Mouse (Mus musculus) myocyte (in vitro differentiated cells): ENCODE data around the gene Zdhhc18. TPM values are rescaled to one million over a fixed set of nuclear protein-coding genes. Genes with fewer than 3 reads are reported as not detected.

Experiments used
- H3K27me3 ChIP-seq: one replicate; pipeline ENCODE4 v1.6.1; 2011; ENCODE audit not compliant: control insufficient read depth, insufficient read depth, insufficient read length
- H3K36me3 ChIP-seq: one replicate; pipeline ENCODE4 v1.6.1; 2011; ENCODE audit not compliant: control insufficient read depth, insufficient read depth
- H3K4me2 ChIP-seq: one replicate; pipeline ENCODE4 v1.6.1; 2011; ENCODE audit warnings: low read depth, control low read depth
- H3K4me3 ChIP-seq: one replicate; pipeline ENCODE4 v1.5.1; 2011; ENCODE audit warnings: mild to moderate bottlenecking, control low read depth, moderate library complexity
- H3K79me2 ChIP-seq: one replicate; pipeline ENCODE4 v1.6.1; 2011; ENCODE audit not compliant: control insufficient read depth, insufficient read depth
- H3ac ChIP-seq: one replicate; pipeline ENCODE4 v1.6.1; 2011; ENCODE audit not compliant: control insufficient read depth, insufficient read length
- CEBPB ChIP-seq: IDR thresholded peaks from 2 replicates; pipeline ENCODE4 v1.6.1; 2011; ENCODE audit warnings: mild to moderate bottlenecking, moderate library complexity; ENCODE audit not compliant: poor library complexity, insufficient read depth, severe bottlenecking
- E2F4 ChIP-seq: IDR thresholded peaks from one replicate; pipeline ENCODE4 v1.6.1; 2011; ENCODE audit warnings: mild to moderate bottlenecking, control low read depth, moderate library complexity; ENCODE audit not compliant: insufficient read depth
- MAX ChIP-seq: IDR thresholded peaks from one replicate; pipeline ENCODE4 v1.6.1; 2011; ENCODE audit warnings: low read depth, mild to moderate bottlenecking, control low read depth
- MYOD1 ChIP-seq, 3 experiments: IDR thresholded peaks; one replicate each; pipeline ENCODE4 v1.6.1; 2011; ENCODE audit warnings: control low read depth in 2 of 3, low read depth in 2 of 3, mild to moderate bottlenecking in 2 of 3, moderate library complexity in 1 of 3; ENCODE audit not compliant: insufficient read length in 2 of 3, control insufficient read depth in 1 of 3
- MYOG ChIP-seq, 3 experiments: IDR thresholded peaks; one replicate each; pipeline ENCODE4 v1.6.1; 2011; ENCODE audit warnings: control low read depth in 2 of 3, low read depth in 2 of 3, mild to moderate bottlenecking in 2 of 3; ENCODE audit not compliant: insufficient read length in 2 of 3, control insufficient read depth in 1 of 3, insufficient read depth in 1 of 3
- POLR2A ChIP-seq: IDR thresholded peaks from one replicate; pipeline ENCODE4 v1.6.1; 2011; ENCODE audit warnings: low read depth, mild to moderate bottlenecking, control low read depth, moderate library complexity; ENCODE audit not compliant: insufficient read length
- POLR2AphosphoS2 ChIP-seq: IDR thresholded peaks from one replicate; pipeline ENCODE4 v1.6.1; 2011; ENCODE audit warnings: low read depth, control low read depth; ENCODE audit not compliant: insufficient read length
- REST ChIP-seq: IDR thresholded peaks from one replicate; pipeline ENCODE4 v1.6.1; 2011; ENCODE audit warnings: mild to moderate bottlenecking, control low read depth, moderate library complexity; ENCODE audit not compliant: insufficient read depth, insufficient read length
- SRF ChIP-seq: IDR thresholded peaks from one replicate; pipeline ENCODE4 v1.6.1; 2011; ENCODE audit warnings: low read depth; ENCODE audit not compliant: control insufficient read depth, insufficient read length
- TCF12 ChIP-seq: IDR thresholded peaks from one replicate; pipeline ENCODE4 v1.6.1; 2011; ENCODE audit warnings: mild to moderate bottlenecking, control low read depth; ENCODE audit not compliant: poor library complexity, insufficient read depth, severe bottlenecking
- TCF3 ChIP-seq: IDR thresholded peaks from one replicate; pipeline ENCODE4 v1.6.1; 2011; ENCODE audit warnings: low read depth, control low read depth; ENCODE audit not compliant: insufficient read length
- USF1 ChIP-seq: IDR thresholded peaks from one replicate; pipeline ENCODE4 v1.6.1; 2011; ENCODE audit warnings: low read depth, mild to moderate bottlenecking, control low read depth, moderate library complexity
- polyA plus RNA-seq: library from polyadenylated mRNA; unstranded; fragments of >200 nt; fragmentation: generic; extraction: Trizol; gene quantifications from one replicate; pipeline ENCODE4 v1.2.1, GENCODE M21; 2012; ENCODE audit warnings: missing spikeins

The Zdhhc18 gene
- polyA plus RNA-seq, 1 experiment, result 14.3 TPM

DNA sequence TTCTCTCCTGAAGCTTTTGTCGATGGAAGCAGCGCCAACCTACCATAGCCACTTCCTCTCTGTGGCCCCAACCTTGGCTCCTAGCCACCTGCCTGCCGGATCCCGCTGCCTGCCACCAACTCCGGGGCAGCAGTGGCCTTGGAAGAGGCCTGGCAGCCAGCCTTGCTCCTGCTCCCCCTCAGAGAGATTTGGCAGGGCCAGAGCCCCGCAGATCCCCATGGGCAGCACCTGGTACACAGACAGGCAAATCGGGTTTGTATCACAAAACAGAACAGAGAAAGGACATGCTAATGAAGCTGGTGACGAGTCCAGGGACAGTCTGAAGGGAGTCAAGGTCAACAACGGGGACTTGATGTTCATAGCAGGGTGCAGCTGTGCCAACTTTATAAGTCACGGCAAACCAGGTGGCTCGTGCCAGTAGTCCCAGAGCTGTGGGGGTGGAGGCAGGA is 86.8 kb downstream of the Zdhhc18 start:
- TF ChIP-seq POLR2A (no peak), SRF (no peak), TCF3 (no peak), MYOG (IDR thresholded peaks at IDR 0.05; ENCODE audit: control insufficient read depth in 1 of 3, insufficient read depth in 1 of 3, insufficient read length in 2 of 3, low read depth in 2 of 3) (no peak), MAX (no peak), REST (no peak), TCF12 (no peak), E2F4 (no peak), CEBPB (no peak), USF1 (no peak), POLR2AphosphoS2 (no peak), MYOD1 (IDR thresholded peaks at IDR 0.05; ENCODE audit: control insufficient read depth in 1 of 3, insufficient read length in 2 of 3, low read depth in 2 of 3) (no peak)
- Histone ChIP-seq H3K79me2 (no peaks in the 10 kb centered on the region), H3K36me3 (no peaks in the 10 kb centered on the region), H3K4me2 (no peak overlapping the region), H3K4me3 (no peak overlapping the region), H3K27me3 (no peaks in the 10 kb centered on the region), H3ac (no peak overlapping the region)

DNA sequence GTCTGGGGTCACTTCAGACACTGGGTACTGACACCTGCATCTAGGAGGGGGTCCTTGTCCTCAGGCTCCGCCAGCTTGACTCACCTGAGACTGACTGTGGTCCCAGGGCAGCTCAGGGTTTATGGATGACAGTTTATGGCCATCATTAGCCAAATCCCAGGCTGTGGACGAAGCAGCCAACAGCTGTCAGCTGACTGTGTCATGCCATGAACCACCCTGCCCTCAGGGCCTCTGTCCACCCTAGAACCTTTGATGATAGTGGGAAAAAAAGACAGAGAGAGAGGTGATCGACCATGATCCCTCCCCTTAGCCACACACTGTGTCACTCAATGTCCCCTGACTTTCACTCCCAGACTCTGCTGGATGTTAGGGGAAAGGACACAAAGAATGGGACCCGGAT is 88.3 kb downstream of the Zdhhc18 start:
- peaks cover 7% of the 10 kb centered on the region for H3K27me3 ChIP-seq

DNA sequence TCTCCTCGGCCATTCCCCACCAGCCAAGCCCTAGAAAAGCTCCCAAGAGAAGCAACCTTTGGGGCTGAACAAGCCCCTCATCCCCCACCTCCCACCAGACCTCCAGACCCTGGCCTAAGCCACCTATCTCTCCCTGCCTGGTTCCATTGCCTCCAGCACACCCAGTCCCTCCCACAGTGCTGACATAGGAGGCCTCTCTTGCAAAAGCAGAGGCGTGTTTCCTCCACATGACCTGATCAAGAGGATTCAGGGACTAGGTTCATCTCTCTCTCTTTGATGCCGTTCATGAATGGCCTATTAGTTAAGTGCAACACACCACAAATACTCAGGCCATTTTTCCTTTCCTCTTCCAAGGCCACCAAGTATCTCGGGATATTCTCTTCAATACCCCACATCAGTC is 90.1 kb downstream of the Zdhhc18 start:
- TF ChIP-seq MYOD1 (IDR thresholded peaks at IDR 0.05; ENCODE audit: control insufficient read depth in 1 of 3, insufficient read length in 2 of 3, low read depth in 2 of 3) (no peak), POLR2AphosphoS2 (no peak), POLR2A (no peak), E2F4 (no peak), SRF (no peak), USF1 (no peak), MAX (no peak), MYOG (IDR thresholded peaks at IDR 0.05; ENCODE audit: control insufficient read depth in 1 of 3, insufficient read depth in 1 of 3, insufficient read length in 2 of 3, low read depth in 2 of 3) (no peak), CEBPB (no peak), REST (no peak)
- H3K36me3 ChIP-seq, result no peaks in the 10 kb centered on the region
- no peak overlapping the region for H3K4me3 ChIP-seq
- no peak overlapping the region for H3ac ChIP-seq
- H3K4me2 ChIP-seq, result no peak overlapping the region
- no peaks in the 10 kb centered on the region for H3K79me2 ChIP-seq
- H3K27me3 ChIP-seq, result peaks cover 17% of the 10 kb centered on the region

More for the DNA sequence above, 88.3 kb downstream of the Zdhhc18 start:
- H3K4me2 ChIP-seq, result no peak overlapping the region
- no peaks in the 10 kb centered on the region for H3K79me2 ChIP-seq
- H3K36me3 ChIP-seq, result no peaks in the 10 kb centered on the region
- no peak overlapping the region for H3K4me3 ChIP-seq
- no peak for TF ChIP-seq MYOG (IDR thresholded peaks at IDR 0.05; ENCODE audit: control insufficient read depth in 1 of 3, insufficient read depth in 1 of 3, insufficient read length in 2 of 3, low read depth in 2 of 3)
- no peak for TF ChIP-seq MYOD1 (IDR thresholded peaks at IDR 0.05; ENCODE audit: control insufficient read depth in 1 of 3, insufficient read length in 2 of 3, low read depth in 2 of 3)
- no peak for TF ChIP-seq POLR2A
- TF ChIP-seq MAX, result no peak
- TF ChIP-seq TCF3, result no peak
- TF ChIP-seq E2F4, result no peak
- TF ChIP-seq USF1, result no peak
- TF ChIP-seq TCF12, result no peak
- H3ac ChIP-seq, result no peak overlapping the region

DNA sequence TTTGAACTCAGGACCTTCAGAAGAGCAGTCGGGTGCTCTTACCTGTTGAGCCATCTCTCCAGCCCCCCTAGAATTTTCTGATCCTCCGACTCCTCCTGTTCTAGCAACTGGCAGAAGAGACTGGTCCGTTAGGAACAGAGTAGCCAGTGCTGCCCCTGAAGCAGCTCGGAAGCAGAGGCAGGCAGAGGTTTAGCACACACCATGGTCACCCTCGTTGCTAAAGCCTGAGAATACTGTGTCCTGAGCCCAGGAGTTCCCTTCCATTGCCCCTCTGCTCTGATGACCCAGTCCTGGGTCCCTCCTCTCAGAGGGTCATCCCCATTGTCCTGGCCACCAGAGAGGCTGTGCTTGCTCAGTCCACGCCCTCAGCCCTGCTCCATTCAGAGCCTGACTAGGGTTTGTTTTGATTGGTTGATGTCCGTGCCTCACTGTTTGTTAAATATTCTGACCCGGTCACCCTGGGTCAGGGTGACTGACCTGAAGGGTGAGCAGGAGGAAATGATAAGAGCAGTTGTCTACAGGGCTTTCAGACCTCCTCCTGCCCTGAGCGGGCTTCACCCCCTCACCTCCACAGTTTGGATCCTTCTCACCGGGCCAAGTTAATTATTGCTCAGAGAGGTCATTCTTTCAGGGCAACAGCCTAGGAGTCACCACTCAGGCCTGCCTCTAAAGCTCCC is 92.8 kb downstream of the Zdhhc18 start:
- TF ChIP-seq MAX (no peak), USF1 (no peak), SRF (no peak), TCF12 (no peak)
- Histone ChIP-seq H3K4me3 (no peak overlapping the region), H3K27me3 (peaks cover 39% of the 10 kb centered on the region)

More for the DNA sequence above, 92.8 kb downstream of the Zdhhc18 start:
- no peak overlapping the region for H3K4me2 ChIP-seq
- no peaks in the 10 kb centered on the region for H3K36me3 ChIP-seq
- H3K79me2 ChIP-seq, result no peaks in the 10 kb centered on the region
- H3ac ChIP-seq, result no peak overlapping the region

Other genes with a start within 250 kb of the Zdhhc18 start
- gene Tent5b, start 170.0 kb downstream of the Zdhhc18 start, polyA plus RNA-seq, result 3.3 TPM
- gene Trnp1, start 151.6 kb downstream of the Zdhhc18 start, polyA plus RNA-seq, result 0.37 TPM
- 0.01 TPM for gene Kdf1, start 131.2 kb downstream of the Zdhhc18 start, polyA plus RNA-seq
- 130 TPM for gene Nudc, start 104.2 kb downstream of the Zdhhc18 start, polyA plus RNA-seq
- gene Nr0b2, start 96.8 kb downstream of the Zdhhc18 start, polyA plus RNA-seq, result not detected
- gene Gpatch3, start 75.4 kb downstream of the Zdhhc18 start, polyA plus RNA-seq, result 4.1 TPM
- 32.2 TPM for gene Gpn2, start 65.8 kb downstream of the Zdhhc18 start, polyA plus RNA-seq
- gene Sfn, start 48.0 kb downstream of the Zdhhc18 start, polyA plus RNA-seq, result 0.56 TPM
- gene Pigv, start 22.5 kb upstream of the Zdhhc18 start, polyA plus RNA-seq, result 9.8 TPM
- 23.2 TPM for gene Arid1a, start 106.6 kb upstream of the Zdhhc18 start, polyA plus RNA-seq
- gene Rps6ka1, start 237.6 kb upstream of the Zdhhc18 start, polyA plus RNA-seq, result 1.7 TPM